Mouse (Mus musculus) embryonic fibroblast, embryonic 13.5 days (primary cell): Measurements from ENCODE around the gene Twnk. TPM values are rescaled to one million over a fixed set of nuclear protein-coding genes. Genes with fewer than 3 reads are reported as not detected.

Source experiments
- H3K27ac ChIP-seq: 2 replicates; pipeline ENCODE4 v1.5.1; 2012; ENCODE audit warnings: low read length, control low read depth, inconsistent platforms; ENCODE audit not compliant: insufficient read depth
- H3K4me1 ChIP-seq: 2 replicates; pipeline ENCODE4 v1.6.1; 2011; ENCODE audit warnings: low read length; ENCODE audit not compliant: control insufficient read depth, insufficient read depth
- H3K4me3 ChIP-seq: 2 replicates; pipeline ENCODE4 v1.5.1; 2011; ENCODE audit warnings: mild to moderate bottlenecking, control low read depth, low read length; ENCODE audit not compliant: insufficient read depth
- CTCF ChIP-seq: IDR thresholded peaks from 2 replicates; pipeline ENCODE4 v1.5.1; 2011; ENCODE audit warnings: mild to moderate bottlenecking, control low read depth, low read length, moderate library complexity, borderline replicate concordance; ENCODE audit not compliant: insufficient read depth
- POLR2A ChIP-seq: IDR thresholded peaks from 2 replicates; pipeline ENCODE4 v1.6.1; 2011; ENCODE audit warnings: low read depth, mild to moderate bottlenecking, control low read depth, low read length, moderate library complexity
- polyA plus RNA-seq: library from polyadenylated mRNA; stranded (reverse); fragments of >200 nt; gene quantifications from 2 replicates; pipeline ENCODE4 v1.2.4, GENCODE M21; 2011; ENCODE audit warnings: low read depth; ENCODE audit not compliant: missing spikeins, insufficient read length

Twnk gene
- polyA plus RNA-seq, result 7.8 and 8.3 TPM in 2 replicates

DNA sequence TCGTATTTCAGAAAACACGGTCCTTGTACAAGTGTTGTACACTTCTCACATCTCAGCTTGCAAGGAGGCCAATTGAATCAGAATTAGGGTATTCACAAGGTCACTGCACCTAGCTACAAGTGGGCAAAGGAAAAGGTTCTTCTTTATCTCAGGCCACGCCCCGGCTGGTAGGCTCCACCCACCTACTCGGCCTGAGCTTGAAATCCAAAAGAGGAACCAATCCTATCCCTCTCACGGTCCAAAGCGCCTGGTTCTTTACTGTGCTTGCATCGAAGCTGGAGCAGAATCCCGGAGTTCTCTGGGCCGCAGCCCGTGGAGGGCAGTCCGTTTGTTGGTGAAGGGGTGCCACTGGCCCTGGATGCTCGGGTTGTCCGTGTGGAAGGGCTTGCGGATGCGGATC lies at the start of gene Twnk:
Twnk (plus strand) TSS at position 220 of the 400 bp plus-strand sequence.
- peak within 1 kb of the TSS; percentile 75 for H3K27ac ChIP-seq
- TF ChIP-seq POLR2A, result peak; percentile 46; the same call in 1 of the 2 replicates
- no peak for TF ChIP-seq CTCF
- H3K4me1 ChIP-seq, result peaks cover 8% of the 10 kb centered on the region
- H3K4me3 ChIP-seq, result peak within 1 kb of the TSS; percentile 73

GRCm38 (mm10) chr19:44959633-44960032 lies 45.8 kb upstream of the Twnk start:
- Histone ChIP-seq H3K4me1 (no peaks in the 10 kb centered on the region; the same call in 1 of the 2 replicates), H3K27ac (no peak overlapping the region), H3K4me3 (no peak overlapping the region)
- TF ChIP-seq POLR2A, result no peak
- no peak for TF ChIP-seq CTCF

GRCm38 (mm10) chr19:44965978-44966377 lies 39.5 kb upstream of the Twnk start:
- no peak overlapping the region for H3K27ac ChIP-seq
- no peaks in the 10 kb centered on the region; the same call in 1 of the 2 replicates for H3K4me1 ChIP-seq
- TF ChIP-seq POLR2A, result no peak
- no peak for TF ChIP-seq CTCF
- H3K4me3 ChIP-seq, result no peak overlapping the region

GRCm38 (mm10) chr19:44968329-44968728 lies 37.1 kb upstream of the Twnk start:
- H3K4me3 ChIP-seq, result no peak overlapping the region
- TF ChIP-seq POLR2A (no peak), CTCF (no peak)
- H3K27ac ChIP-seq, result no peak overlapping the region
- no peaks in the 10 kb centered on the region; the same call in 1 of the 2 replicates for H3K4me1 ChIP-seq

- TF ChIP-seq POLR2A (no peak), CTCF (no peak)
- H3K4me3 ChIP-seq, result no peak overlapping the region
- H3K27ac ChIP-seq, result no peak overlapping the region
- H3K4me1 ChIP-seq, result no peaks in the 10 kb centered on the region
Measured at GRCm38 (mm10) chr19:44976636-44977035, 28.8 kb upstream of the Twnk start.

DNA sequence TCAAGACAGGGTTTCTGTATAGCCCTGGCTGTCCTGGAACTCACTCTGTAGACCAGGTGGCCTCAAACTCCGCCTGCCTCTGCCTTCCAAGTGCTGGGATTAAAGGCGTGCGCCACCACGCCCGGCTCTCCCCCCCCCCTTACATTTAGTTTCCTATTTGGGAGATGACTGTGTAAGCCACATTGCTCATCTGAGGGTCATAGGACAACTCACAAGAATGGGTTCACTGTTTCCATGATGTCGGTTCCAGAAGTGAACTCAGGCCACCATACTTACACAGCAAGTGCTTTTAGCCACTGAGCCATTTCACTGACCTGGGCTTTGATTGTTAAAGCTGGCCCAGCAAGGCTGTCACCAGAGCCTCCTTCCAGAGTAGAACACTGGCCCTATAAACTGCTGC lies 28.3 kb upstream of the Twnk start:
- no peaks in the 10 kb centered on the region for H3K4me1 ChIP-seq
- no peak overlapping the region for H3K27ac ChIP-seq
- no peak overlapping the region for H3K4me3 ChIP-seq
- no peak for TF ChIP-seq POLR2A
- TF ChIP-seq CTCF, result no peak

GRCm38 (mm10) chr19:44980787-44981186 lies 24.7 kb upstream of the Twnk start:
- Histone ChIP-seq H3K4me3 (no peak overlapping the region), H3K27ac (no peak overlapping the region), H3K4me1 (no peaks in the 10 kb centered on the region)
- TF ChIP-seq POLR2A, result no peak
- TF ChIP-seq CTCF, result no peak

DNA sequence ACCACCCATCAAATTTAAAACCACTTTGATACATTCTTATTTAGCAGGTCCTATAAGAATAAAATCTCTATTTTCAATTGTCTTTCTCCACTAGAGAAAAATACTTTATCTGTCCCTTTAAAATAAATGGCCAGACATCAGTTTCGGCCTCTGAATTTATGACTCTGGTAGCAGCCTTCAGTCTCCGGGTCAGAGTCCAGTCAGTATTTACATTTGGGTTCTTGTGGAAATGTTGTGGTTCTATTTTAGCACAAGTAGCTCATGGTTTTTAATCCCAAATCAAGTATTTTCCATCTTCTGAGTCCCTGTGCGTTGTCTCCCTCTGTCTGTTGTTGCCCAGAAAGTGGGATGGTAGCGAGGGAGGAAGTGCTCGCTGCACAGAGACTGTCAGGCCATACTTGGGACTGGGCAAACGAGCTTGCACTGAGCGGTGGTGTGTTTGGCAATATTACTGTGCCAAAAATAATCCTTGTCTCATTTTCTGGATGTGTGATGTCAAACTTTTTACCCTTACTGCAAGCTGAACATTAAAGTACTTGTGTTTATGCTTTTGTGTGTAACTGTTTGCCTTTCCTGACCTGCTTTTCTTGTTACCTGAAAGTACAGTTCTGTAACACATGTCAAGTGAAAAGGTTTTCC lies 22.9 kb upstream of the Twnk start:
- TF ChIP-seq CTCF, result no peak
- no peak for TF ChIP-seq POLR2A
- H3K4me3 ChIP-seq, result no peak overlapping the region
- H3K27ac ChIP-seq, result no peak overlapping the region
- no peaks in the 10 kb centered on the region for H3K4me1 ChIP-seq

DNA sequence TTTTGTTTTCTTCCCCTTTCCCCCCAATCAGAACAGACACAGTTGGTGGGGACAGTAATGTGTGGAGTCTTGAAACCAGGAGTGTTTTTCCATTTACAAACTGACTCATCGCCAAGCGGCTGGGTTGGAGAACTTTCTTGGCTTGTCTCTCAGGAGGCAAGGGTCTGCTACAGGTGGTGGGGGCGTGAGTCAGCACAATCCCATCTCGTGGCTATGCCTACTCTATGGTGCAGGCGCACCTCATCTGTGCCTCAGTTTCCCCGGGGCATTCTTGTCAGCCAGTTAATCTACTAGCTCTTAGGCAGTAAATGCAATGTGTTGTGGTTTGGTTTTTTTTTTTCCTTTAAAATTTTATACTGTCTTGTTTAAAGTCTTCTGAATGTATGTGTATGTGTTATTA lies 22.1 kb upstream of the Twnk start:
- Histone ChIP-seq H3K27ac (no peak overlapping the region), H3K4me1 (no peaks in the 10 kb centered on the region), H3K4me3 (no peak overlapping the region)
- TF ChIP-seq POLR2A, result no peak

GRCm38 (mm10) chr19:44984420-44984819 lies 21.0 kb upstream of the Twnk start:
- Histone ChIP-seq H3K4me3 (no peak overlapping the region), H3K4me1 (0 out of 2 replicates have a peak, but pooled peaks cover under 1% of the 10 kb centered on the region), H3K27ac (no peak overlapping the region)
- TF ChIP-seq CTCF, result no peak

GRCm38 (mm10) chr19:44985159-44985988 lies 20.1 kb upstream of the Twnk start:
- H3K4me1 ChIP-seq, result 0 out of 2 replicates have a peak, but pooled peaks cover 4% of the 10 kb centered on the region
- no peak overlapping the region for H3K27ac ChIP-seq
- H3K4me3 ChIP-seq, result no peak overlapping the region
- TF ChIP-seq POLR2A (no peak), CTCF (no peak)
